Mouse (Mus musculus): ENCODE measurements around the gene Dtnb.

Gene Dtnb

GRCm38 (mm10) chr12:3732623-3733265, 160.6 kb downstream of the Dtnb start:
- DNase-seq (ENCODE audit: low spot score), result no peak

- no peak for DNase-seq (ENCODE audit: low spot score)
These were observed 161.1 kb downstream of the Dtnb start for GRCm38 (mm10) chr12:3733328-3733727.

GRCm38 (mm10) chr12:3737009-3737408, 164.8 kb downstream of the Dtnb start:
- no peak for DNase-seq (ENCODE audit: low spot score)

- DNase-seq (ENCODE audit: low spot score), result peak; percentile 17
These were observed 166.8 kb downstream of the Dtnb start for GRCm38 (mm10) chr12:3738741-3739529.

- no peak for DNase-seq (ENCODE audit: low spot score)
These were observed 167.8 kb downstream of the Dtnb start for GRCm38 (mm10) chr12:3739749-3740704.

GRCm38 (mm10) chr12:3740705-3741081, 168.5 kb downstream of the Dtnb start:
- DNase-seq (ENCODE audit: low spot score), result no peak

- DNase-seq (ENCODE audit: low spot score), result peak; percentile 57
These were observed 173.4 kb downstream of the Dtnb start for GRCm38 (mm10) chr12:3745432-3746105.

- no peak for DNase-seq (ENCODE audit: low spot score)
These were observed 174.2 kb downstream of the Dtnb start for GRCm38 (mm10) chr12:3746369-3746768.

GRCm38 (mm10) chr12:3747583-3747982, 175.4 kb downstream of the Dtnb start:
- DNase-seq (ENCODE audit: low spot score), result no peak

- no peak for DNase-seq (ENCODE audit: low spot score)
These were observed 183.3 kb downstream of the Dtnb start for GRCm38 (mm10) chr12:3755522-3755921.

GRCm38 (mm10) chr12:3756216-3756615, 184.0 kb downstream of the Dtnb start:
- DNase-seq (ENCODE audit: low spot score), result no peak

GRCm38 (mm10) chr12:3758127-3758526, 185.9 kb downstream of the Dtnb start:
- no peak for DNase-seq (ENCODE audit: low spot score)

- peak; percentile 79 for DNase-seq (ENCODE audit: low spot score)
These were observed 187.2 kb downstream of the Dtnb start for GRCm38 (mm10) chr12:3759419-3759818.

GRCm38 (mm10) chr12:3760876-3761590, 188.9 kb downstream of the Dtnb start:
- no peak for DNase-seq (ENCODE audit: low spot score)

- no peak for DNase-seq (ENCODE audit: low spot score)
These were observed 189.6 kb downstream of the Dtnb start for GRCm38 (mm10) chr12:3761591-3762295.

GRCm38 (mm10) chr12:3764191-3764804, 192.1 kb downstream of the Dtnb start:
- no peak for DNase-seq (ENCODE audit: low spot score)

GRCm38 (mm10) chr12:3767360-3767759, 195.2 kb downstream of the Dtnb start:
- DNase-seq (ENCODE audit: low spot score), result no peak

GRCm38 (mm10) chr12:3768391-3768790, 196.2 kb downstream of the Dtnb start:
- no peak for DNase-seq (ENCODE audit: low spot score)

- no peak for DNase-seq (ENCODE audit: low spot score)
These were observed 198.4 kb downstream of the Dtnb start for GRCm38 (mm10) chr12:3770546-3770945.

GRCm38 (mm10) chr12:3771080-3771479, 198.9 kb downstream of the Dtnb start:
- DNase-seq (ENCODE audit: low spot score), result no peak
